Mouse (Mus musculus) left cerebral cortex, adult 8-10 months (tissue): ENCODE data around the gene Ctsd. TPM values are rescaled to one million over a fixed set of nuclear protein-coding genes. Genes with fewer than 3 reads are reported as not detected.

ENCODE experiments used
- DNase-seq, 2 experiments: peaks; one replicate each; pipeline ENCODE4 v3.0.0; 2022; ENCODE audit warnings: low spot score in 2 of 2
- total RNA-seq, 4 experiments: library from RNA; stranded (reverse); gene quantifications; 2 replicates each; pipeline ENCODE4 v1.2.4; 2022

Ctsd gene
- total RNA-seq, 4 experiments from 2014 or later: 328 to 1,203 (median 591) TPM

DNA sequence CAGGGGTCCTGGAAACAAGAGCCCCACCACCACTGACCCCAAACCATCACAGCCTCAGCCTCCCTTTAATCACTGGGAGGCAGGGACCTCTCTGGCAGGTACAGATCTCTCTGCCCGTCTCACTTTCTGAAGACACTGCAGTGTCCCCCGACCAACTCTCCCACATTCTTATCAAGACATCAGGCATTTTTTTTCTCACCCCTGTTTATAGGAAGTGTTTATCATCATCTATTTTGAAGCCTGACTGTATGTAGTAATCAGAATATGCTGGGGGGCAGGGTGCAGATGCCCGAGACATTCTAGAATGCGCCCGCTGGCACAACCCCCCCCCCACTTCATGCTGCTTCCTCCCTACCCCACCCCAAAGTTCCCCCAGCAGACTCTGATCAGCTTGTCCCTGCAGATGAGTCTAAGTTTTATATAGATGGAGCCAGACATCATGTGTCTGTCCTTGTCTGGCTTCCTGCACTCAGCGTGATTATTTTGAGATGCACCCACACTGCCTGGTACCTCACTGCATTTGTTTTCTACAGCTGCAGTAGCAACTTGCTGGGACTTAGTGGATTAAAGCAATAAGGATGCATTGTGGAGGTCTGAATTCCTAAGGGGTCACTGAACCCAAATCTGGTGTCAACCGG is 12.4 kb upstream of the Ctsd start:
- no peak for DNase-seq

GRCm38 (mm10) chr7:142399250-142399649 is 11.4 kb upstream of the Ctsd start:
- no peak for DNase-seq

GRCm38 (mm10) chr7:142398052-142398451 is 10.2 kb upstream of the Ctsd start:
- no peak for DNase-seq

DNA sequence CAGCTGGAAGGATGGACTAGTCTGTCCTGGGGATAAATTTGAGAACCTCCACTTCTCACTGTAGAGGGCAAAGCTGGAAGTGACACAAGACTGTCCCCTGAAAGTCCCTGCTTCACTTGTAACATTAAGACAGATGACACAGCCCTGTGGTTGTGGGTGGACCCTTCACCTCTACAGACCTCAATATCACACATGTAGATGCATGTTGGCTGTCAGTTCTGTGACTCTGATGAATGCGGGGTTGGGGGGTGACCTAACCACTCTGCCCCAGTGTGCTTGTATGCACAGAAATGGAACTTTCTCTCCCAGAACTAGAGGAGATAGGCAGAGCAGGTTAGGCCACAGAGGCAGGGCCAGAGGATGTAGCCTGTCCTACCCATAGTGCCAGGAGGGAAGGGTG is 8.8 kb upstream of the Ctsd start:
- no peak for DNase-seq

DNA sequence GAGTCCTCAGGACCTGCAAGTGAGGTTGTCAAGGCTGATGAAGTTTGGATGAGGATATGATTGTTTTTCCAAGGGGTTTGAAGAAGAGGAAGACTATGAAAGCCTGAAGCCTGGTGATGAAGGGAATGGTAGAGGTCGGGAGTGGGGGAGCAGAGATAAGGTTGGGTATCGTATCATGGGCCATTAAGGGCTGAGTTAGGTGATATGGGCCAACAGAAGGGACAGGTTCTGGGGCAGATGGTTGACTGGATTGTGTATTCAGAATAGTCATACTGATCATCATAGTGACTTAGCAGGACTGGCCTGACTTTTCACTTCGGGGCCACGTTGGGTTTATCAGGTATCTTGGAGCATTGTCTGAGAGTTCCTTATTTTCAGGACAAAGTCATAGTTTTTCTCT is 7.6 kb upstream of the Ctsd start:
- DNase-seq: no peak

DNA sequence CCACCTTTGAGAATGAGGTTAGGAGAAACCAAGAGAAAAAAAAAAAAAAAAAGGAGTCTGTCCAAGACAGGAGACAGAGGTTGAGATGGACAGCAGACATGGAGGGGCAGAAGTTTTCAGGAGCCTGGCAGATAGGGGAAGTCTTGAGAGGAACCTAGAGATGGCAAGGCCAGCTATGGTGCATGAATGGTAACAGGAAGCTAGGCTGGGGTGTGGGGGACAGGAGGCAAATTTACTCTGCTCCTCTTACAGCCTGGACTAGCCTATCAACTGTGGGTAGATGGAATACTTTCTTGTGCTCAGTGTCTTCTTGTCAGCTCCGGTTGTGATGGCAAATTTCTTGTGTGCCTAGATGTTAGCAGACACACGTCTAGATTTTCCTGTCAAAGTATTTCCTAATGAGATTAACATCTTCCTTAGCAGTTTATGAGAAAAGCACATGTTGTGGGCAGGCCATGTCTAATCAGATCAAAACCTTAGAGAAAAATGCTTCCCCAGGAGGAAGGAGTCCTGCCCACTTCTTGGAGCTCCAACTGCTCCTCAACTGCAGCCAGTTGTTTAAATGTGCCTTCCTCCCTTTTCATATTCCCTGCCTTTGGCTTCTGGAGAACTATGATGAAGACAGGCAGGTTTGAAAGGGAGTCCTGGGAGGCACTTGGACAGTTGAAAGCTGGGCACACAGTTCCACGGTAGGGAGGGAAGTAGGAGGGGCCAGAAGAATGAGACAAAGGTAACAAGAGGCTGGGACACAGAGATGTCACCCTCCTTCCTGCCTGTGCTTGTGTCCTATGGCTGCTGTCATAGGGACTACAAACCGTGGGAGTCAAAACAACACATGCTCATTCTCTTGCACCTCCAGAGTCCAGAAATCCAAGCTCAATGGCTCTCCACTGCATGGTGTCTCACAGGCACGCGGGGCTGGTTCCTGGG is 6.7 kb upstream of the Ctsd start:
- no peak for DNase-seq

DNA sequence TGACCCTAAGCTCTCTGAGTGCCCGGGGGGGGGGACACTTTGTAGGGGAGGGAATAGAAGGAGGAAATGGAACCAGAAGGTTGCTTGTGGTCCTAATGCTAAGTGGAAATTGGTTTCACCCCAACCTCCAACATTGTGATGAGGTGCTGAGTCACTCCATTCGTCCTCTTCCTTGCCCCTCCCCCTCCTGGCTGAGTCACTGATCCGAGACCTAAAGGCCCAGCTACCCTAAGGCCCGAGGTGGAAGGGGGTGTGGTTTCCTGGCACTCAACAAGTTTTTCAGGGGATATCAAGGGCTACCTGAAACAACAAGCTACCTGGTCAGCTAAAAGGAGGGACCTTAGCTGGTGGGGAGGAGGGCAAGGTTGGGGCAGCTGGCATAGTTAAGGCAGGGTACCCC is 5.4 kb upstream of the Ctsd start:
- DNase-seq: no peak

GRCm38 (mm10) chr7:142391609-142392008 is 3.8 kb upstream of the Ctsd start:
- no peak for DNase-seq

GRCm38 (mm10) chr7:142391108-142391507 is 3.3 kb upstream of the Ctsd start:
- DNase-seq: no peak

DNA sequence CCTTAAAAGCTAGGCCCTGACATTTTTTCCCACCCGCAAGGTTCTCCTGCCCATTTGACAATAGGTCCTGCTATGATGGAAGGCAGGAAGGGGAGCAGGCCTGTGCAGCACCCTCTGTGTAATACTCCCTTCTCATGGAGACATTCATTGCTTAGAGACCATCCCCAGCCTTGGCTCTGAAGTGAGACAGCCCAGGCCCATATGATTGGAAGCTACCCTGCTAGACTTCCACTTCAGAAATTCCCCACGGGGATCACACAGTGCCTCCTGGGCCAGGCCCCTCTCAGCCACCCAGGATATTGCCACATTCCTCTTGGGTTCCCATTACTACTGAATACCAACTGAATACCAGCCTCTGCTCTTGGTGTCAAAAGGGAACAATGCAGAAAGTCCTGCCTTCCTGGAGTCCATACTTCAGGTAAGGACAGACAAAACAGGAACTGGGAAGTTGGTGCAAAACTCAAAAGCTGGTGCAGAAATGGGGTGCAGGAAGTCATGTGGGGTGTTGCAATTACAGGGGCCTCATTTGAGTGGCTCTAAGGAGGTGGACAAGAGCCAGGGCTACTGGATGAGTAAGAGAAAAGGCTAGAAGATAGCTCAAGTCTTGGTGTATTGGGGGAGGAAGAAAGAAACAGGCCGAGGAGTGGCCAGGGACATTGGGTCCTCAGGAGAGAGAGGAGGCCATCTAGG is 2.3 kb upstream of the Ctsd start:
- no peak for DNase-seq

- DNase-seq: no peak
Measured at GRCm38 (mm10) chr7:142388740-142389139, 902 bp upstream of the Ctsd start.

DNA sequence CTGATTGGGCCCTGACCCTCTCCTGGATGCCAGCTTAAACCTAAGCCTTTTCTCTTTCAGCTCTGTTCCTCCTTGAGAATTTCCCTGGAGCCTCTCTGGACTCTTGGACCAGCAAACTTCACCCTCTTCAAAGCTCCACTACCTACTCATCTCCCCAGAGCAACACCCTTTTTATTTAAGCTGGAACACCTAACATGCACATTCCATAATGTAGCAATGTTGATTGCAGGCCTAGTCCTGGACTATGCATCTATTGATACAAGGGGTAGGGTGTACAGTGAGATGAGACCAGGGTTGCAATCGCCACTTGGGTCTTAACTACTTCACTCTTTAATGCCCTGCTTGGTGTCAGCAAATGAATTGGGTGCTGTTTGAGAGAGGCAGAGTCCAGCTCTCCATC is 360 bp upstream of the Ctsd start:
- no peak for DNase-seq

- no peak for DNase-seq
Measured at GRCm38 (mm10) chr7:142386621-142387201, 1.1 kb downstream of the Ctsd start.

DNA sequence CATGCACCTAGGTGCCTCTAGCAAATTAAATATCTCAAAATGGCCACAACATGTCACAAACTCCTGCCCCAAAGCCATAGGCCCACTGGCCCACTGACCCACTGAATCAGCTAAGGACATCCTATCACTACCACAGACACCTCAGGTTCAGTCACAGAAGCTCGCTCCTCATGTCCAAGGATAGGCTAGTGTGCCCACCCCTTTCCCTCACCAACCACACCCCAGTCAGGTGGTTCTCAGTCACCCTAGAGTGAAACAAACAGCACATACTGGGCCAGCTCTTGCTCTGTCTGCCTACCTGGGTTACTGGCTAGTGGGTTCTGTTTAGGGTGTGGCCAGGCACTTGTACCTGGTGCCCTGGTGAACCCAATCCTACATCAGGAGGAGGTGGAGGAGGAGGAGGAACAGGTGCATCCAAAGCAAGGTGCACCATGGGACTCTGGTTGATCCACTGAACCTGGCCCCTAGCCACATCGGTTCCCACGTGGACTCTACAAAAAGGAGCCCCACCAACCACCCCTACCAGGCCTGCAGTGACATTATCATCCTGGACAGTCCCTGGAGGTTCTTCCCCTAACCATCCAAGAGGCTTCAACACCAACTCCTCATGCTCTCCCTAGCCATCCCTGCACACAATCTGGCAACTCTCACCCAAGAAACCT is 2.0 kb downstream of the Ctsd start:
- DNase-seq: no peak

DNA sequence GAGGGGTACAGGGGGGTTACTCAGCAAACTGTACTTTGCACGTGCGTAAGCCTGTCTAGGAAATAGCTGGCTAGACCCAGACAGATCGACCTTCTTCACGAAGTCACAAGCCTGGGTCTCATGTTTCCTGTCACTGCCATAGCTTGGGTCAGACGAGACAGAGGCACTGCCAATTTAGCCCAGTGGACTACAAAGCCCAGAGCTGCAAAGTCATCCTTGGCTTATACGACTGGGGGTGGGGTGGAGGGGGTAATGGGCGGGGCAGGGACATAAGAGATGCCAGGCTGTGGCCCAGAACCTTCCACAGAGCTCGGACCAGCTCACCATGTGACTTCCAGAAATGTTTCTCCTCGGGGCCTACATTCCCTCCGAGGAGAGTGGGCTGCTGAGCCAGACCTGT is 3.5 kb downstream of the Ctsd start:
- DNase-seq: no peak

GRCm38 (mm10) chr7:142382567-142382966 is 5.3 kb downstream of the Ctsd start, which contains the start of gene Gm49369:
Gm49369 (minus strand) TSS chr7:142382667.
- DNase-seq: no peak

DNA sequence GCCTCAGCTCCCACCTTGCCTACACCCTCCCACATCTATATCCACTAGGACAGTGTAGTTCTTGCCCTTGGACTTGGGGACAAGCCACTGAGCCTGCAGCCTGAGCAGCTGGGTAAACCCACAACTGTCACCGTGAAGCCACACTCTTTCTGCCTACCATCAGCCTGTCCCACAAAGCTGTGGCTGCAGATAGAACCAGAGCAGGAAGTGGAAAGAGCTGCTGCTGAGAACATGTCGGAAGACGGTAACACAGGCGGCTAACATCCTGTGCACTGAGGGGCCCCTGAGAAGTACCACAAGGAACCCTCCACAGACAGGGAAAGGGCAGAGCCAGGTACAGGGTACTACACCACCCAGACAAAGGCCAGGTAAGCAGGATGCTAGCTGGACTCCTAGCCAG is 6.7 kb downstream of the Ctsd start:
- no peak for DNase-seq

DNA sequence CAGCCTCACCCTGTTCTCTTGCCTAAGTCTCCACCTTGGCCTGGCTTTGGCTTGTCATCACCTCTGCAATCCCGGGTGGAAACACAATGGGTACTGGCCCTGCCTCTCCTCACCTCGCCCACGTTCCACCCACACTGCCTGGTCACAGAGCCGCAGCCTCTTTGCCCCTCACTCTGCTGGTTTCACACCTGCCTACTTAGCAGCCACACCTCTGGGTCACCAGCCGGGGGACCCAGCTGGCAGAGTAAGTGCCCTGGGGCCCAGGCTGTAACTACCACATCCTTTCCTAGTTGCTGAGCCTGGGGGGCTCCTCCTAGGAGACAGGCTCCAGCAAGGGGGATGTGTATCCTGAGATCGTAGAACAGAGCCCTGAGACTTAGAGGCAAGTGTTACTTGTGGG is 8.7 kb downstream of the Ctsd start:
- DNase-seq: no peak

- DNase-seq: no peak
Measured at GRCm38 (mm10) chr7:142377233-142377925, 10.5 kb downstream of the Ctsd start.

GRCm38 (mm10) chr7:142376096-142376495 is 11.7 kb downstream of the Ctsd start:
- no peak for DNase-seq

DNA sequence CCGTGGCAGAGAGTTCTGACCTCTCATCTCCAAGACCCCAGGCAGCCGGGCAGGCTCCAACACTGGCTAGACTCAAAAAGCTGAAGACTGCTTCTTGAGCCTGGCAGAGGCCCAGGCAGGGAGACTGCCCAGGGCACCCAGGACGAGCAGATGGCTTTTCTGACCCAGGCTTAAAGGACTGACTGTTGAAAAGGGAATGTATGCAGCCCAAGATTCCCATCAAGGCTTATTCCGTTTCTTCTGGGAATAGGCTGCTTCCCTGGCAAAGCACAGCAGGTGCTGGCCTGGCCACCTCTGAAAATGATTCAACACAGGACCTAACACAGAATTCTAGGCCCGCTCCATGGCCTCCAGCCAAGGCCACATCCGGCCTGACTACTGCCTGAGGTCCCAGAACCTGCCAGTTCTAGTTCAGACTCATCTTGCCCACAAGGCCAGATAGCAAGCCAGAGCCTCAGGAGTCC is 12.5 kb downstream of the Ctsd start:
- DNase-seq: no peak
